Mouse (Mus musculus) kidney, postnatal 10 days (tissue): ENCODE data around the gene Eif2a.
"Not testable (repeated sequence)": the region's sequence is repeated elsewhere in the genome, so short reads cannot be mapped to it uniquely, and the experiment has no call there.

ENCODE experiments used
- DNase-seq: peaks from one replicate; pipeline ENCODE4 v3.0.0; 2021; ENCODE audit warnings: mixed read lengths

The Eif2a gene

DNA sequence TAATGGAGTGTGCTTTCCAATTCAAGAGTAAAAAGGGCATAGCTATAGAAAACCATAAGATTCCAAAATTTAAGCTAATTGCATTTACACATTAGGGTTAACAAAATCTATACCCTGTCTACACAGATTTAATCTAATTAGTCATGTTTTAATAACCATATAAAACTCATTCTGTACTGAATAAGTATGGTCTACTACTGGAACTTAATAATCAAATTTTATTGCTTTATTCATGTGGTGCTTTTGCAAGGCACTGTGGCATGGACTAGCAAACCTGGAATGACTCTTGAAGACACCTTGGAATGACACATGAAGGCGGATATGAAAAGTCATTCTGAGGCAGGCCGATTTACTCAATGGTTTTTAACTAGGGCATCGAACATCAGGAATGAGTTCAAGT lies 2.2 kb upstream of the Eif2a start:
- DNase-seq, result no peak

DNA sequence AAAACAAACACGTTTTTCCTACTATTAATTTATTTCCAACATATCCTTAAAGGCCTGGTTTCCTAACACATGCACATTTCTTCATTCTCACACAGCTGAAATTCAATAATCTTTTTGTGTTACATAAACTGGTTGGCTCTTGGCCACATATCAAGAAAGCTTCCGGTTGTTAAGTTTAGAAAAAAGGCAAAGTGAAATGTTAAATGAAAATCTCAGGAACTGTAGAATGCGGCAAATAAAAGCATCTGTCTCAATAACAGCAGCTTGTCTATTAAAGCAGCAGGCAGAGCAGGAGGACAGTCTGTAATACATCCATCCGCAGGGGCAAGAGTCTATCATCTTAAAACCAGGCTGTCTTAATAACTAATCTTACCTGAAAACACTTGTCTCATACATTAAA lies 1.4 kb upstream of the Eif2a start:
- no peak for DNase-seq

DNA sequence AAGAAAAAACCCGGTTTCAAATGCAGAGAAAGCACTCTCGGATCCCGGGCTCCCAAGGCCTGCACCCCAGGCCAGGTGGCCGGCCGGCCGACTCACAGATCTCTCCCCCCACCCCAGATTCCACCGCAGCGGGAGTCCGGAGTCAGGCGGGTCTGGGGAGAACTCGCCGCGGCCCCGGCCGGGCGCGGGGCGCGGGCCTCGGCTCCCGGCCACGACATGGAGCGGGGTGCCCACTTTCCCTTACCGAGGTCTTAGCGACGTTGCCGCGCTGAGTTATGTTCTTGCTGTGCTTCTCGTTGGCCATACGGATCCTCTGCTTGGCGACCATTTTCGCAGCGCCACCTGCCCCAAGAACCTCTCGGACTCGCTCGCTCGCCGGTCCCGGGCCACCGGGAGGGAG lies 455 bp upstream of the Eif2a start:
- no peak for DNase-seq

DNA sequence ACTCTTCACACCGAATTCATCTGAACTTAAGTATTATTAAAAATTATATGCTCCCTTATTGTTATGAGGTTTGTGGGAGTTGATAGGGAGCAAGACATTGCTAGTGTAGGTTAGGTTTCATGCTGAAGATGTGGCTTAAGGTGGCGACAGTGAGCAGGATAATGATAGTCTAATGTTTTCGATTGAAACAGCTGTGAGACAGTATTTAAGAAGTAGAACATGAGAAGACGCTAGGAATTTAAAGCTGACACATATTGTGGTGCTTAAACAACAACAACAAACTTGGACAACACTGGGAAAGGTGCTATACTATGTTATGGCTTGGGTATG lies 752 bp downstream of the Eif2a start:
- DNase-seq, result no peak

DNA sequence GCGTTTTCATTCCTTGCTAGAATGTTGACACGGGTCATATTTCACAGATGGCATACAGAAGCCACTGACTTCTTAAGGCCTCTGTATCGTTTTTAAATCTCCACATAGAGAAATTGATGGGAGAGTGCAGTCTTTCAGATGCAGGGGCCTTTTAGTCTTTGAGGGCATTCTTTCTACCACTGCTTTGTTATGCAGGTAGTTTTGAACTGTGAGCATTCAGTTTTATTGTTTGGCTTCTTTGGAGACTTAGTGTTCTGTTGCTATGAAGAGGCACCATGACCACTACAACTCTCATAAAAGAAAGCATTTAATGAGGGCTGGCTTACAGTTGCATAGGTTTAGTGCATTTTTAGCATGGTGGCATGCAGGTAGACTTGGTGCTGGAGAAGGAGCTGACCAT lies 11.0 kb downstream of the Eif2a start:
- no peak for DNase-seq

DNA sequence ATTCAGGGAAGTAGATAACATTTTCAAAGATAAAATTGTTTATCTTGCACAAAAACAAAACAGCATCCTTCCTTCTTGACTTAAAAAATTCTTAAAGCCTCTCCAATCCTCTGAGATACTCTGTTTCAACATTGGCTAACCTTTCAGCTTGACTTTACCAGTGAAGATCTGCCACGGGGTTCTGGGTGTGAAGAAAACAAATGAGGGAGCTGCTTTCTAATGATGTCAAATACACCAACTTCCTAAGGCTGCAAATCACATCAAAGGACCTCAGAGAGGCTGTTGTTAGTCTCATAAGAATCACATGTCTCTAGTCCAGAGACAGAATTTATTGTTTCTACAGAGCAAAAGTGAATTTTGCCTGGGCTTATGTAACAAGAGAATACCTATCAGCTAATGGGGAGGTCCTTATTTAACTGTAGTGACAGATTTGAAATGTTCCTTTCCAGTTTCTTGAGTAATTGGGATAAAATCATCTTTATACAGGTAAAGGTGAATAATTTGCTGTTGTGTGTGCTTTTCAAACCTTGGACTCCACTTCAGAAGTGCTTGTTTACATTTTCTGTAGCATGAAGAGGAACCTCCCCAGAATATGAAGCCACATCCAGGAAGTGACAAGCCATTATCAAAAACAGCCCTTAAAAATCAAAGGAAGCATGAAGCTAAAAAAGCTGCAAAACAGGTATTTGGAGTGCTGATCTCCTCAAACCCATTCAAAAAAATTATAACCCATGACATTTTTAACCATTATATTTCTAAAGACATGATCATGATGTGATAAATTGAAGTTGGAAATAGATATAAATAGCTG lies 26.6 kb downstream of the Eif2a start:
- DNase-seq, result no peak

DNA sequence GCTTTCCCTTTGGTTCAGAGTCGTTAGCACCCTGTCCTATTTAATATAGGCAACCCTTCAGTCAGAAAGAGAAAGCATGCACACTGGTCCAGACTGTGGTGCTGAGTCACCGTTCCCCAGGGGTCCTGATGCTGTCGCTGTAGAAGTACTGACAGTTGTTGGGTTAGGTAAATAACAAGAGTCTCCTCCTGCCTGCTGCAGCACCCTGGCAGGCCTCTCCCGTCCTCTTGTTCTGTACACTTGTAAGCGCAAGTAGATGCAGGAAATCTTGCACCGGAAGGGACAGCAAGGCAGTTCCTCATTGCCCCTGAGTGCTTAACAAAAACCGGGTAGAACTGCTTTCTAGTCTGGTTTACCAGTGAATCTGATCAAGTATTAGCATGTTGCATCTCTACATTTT lies 31.0 kb downstream of the Eif2a start:
- DNase-seq, result no peak

DNA sequence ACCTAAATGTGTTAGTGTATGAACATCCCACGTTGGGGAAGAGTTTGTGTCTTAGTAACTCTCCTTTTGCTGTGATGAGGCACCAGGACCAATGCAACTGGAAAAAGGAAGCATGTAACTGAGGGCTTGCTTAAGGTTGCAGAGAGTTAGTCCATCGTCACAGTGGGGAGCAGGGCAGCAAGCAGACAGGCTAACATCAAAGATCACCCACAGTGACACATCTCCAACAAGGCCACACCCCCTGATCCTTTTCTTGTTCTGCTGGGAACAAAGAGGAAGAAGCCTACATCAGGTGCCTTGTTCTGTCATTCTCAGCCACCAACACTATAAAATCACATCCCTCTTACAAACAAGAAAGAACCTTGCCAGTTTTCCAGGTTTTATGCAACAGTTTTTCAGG lies 34.3 kb downstream of the Eif2a start:
- DNase-seq, result no peak

DNA sequence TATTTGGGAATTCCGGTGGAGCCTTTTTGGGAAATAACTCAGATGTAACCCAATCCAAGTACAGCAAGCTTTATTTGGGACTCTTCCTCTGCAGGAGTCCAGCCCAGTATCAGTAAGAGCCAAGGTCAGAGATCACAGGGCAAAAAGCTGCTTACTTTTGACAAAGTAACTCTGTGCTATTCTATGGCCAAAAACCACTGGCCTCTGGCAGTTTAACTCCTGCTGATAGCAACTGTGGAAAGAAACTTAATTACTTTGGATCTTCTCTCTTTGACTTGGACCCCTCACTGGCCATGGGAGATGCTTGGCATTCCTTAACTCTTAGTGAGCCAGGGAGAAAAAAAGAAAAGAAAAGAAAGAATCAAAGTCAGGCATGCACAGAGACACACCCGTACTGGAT lies 35.8 kb downstream of the Eif2a start:
- peak; percentile 36 for DNase-seq

DNA sequence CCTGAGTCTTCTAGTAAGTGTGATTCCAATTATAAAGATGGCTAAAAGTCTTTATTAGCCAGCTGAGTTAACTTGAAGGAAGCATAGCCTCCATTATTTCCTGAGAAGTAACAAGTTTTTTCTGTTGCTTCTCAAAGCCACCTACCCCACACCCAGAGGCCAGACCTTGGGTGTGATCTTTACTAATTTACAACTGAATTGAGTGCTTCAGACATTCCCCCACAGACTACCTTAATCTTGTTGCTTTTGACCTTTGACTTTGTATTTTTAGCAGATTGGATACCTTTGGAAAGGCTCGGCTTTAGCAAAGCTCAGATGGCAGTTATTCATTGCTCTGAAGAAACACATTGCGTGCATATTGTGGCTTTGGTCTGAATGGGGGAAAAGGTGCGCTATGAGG lies 45.2 kb downstream of the Eif2a start:
- no peak for DNase-seq

DNA sequence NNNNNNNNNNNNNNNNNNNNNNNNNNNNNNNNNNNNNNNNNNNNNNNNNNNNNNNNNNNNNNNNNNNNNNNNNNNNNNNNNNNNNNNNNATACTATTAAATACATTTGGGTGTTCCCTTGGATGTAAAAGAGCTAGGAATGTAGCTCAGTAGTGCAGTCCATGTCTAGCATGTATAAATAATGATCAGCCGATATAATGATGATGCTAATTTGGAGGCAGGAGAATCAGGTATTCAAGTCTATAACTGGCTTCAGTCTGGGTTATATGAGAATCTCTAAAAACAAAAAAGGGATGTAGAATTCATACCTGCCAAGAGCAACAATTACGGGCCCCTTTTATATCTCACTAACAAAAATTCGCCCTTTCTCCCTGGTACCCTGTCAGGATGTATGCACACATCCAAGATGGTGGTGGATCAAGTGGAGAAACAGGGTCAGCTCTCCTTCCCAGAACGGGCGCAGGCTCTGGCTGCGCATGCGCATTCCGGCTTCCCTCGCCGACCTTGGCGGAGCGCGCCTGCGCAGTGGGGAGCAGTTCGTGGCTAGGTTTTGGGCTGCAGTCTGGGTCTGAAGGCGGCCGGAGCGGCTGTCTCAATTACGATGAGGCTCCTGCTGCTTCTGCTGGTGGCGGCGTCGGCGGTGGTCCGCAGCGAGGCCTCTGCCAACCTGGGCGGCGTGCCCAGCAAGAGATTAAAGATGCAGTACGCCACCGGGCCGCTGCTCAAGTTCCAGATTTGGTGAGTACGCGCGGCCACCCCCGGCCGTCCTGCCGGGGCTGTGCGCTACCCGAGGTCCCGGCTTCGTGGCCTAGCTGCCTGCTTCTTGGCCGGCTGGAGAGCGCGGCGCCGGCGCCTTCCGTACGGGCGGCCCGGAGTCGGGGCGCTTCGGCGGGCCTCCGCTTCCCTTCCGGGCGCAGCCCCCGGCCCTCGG lies 50.8 kb downstream of the Eif2a start, which contains the start of gene Selenot:
Gene Selenot, plus strand, starts transcription at position 500 of the 930 bp plus-strand sequence.
- peak; percentile 98 for DNase-seq

DNA sequence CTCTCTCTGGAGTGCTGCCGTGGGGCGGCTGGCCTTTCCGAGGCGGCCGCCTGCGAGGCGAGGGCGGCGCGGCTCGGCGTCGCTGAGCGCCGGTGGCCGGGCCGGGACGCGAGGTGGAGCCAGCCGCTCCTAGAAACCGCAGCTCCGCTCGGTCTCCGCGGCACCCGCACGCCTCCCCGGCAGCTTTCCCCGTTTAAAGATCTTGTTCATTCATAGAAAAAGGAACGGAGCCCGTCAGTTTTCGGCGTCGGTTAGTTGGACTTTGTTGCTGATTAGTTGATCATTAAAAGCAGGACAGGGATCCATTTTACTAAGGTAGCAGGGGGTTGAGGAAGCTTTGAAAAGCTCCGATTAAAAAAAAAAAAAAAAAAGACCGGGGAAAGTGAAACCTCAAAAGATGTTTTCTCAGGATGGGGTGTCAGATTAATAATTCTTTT lies 51.5 kb downstream of the Eif2a start:
- peak; percentile 71 for DNase-seq

DNA sequence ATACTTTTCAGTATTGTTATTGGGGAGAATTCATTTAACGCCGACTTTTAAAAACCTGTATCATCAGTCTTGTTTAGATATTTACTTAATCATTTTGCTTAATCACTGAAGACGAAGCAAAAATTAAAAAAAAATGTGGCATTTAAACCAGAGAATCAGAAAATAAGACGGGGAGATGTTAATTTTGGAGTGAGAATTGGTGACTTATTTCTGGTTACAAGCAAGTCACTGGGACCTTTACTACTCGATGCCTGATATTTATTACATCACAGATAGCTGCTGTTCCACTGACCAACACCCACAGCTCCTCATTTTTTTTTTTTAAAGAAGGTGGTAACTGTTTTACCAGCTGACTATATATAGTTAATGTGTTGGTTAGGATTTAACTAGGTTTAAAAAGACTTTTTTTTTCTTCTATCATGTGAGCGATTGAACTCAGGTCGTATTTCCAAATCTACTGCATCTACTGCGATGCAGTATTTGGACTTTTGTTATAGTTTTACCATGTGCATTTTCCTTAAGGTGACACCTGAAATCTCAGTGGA lies 52.0 kb downstream of the Eif2a start:
- no peak for DNase-seq

DNA sequence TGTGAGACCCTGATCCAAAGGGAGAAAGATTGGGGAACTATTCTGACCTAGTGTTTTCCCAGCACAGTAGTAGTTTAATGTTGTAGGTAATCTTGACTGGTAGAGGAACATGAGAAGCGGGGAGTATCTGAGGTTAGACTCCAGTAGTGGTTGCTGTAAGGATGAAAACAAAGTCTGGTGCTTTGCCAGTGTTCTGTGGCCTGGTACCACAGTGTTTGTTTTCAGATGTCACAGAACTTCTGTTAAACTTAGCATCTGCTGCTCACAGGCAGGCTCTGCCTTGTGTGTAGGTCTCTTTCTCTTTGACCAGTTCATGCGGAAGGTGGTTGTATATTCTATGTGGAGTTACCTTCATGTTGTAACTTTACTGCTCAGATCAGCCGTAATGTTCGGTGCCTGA lies 55.9 kb downstream of the Eif2a start:
- DNase-seq, result no peak

DNA sequence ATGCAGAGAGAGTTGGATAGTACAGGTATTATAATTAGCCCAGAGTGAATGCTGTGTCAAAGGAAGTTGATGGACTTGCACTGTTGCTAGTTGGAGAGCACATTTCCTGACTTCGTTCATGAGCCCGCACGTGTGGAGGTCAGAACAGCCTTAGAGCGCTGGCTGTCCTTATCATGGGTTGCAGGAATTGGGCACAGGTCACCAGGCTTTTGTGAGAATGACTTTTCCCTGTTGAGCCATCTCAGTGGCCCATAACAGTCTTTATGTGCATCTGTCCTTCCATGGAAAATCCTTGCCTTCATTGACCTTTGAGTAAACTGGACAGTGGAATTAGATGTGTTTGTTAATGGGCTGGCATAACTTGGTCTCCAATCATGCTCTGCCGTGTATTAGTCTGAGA lies 56.7 kb downstream of the Eif2a start:
- DNase-seq, result no peak

DNA sequence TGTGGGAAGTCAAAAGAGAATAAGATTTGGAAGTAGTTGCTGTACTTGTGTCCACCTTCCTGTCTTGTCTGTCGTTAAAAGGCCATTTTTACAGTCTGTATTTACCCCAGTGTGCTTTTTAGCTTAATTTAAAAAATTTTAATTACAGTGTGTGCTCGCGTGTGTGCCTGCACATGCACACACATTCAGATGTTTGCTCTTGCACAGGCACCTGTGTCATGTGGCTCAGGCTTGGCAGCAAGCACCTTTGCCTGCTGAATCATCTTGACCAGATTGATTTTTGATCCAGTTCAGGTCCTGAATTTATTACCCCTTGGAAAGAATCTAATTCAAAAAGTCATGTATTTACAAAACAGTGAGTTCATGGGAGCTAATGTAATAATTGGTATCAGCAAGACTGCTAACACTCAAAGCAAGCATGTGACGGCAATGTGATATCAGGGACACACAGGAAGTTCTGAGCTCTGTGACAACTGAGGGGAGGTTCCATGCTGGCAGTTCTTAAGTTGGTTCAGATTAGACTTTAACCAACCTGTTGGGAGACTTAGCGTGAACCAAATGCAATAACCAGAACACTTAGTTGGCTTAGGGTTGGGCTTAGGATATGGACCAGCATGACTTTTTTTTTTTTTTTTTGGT lies 57.3 kb downstream of the Eif2a start:
- no peak for DNase-seq

DNA sequence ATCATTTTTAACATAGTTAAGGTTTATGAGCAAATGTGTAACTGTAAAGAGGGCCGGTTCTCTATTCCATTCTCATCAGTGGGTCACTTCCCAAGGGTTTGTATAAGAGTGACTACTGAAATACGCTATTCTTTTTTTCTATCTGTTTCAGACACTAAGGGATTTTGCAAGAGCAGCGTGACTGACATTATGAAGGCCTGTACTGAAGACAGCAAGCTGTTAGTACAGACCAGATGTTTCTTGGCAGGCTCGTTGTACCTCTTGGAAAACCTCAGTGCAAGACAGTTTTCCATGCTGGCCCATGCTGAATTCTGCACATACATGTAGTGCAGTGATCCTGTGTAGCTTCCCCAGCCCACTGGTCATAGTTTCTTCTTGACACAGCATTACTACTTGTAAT lies 64.9 kb downstream of the Eif2a start:
- not testable (repeated sequence) for DNase-seq

DNA sequence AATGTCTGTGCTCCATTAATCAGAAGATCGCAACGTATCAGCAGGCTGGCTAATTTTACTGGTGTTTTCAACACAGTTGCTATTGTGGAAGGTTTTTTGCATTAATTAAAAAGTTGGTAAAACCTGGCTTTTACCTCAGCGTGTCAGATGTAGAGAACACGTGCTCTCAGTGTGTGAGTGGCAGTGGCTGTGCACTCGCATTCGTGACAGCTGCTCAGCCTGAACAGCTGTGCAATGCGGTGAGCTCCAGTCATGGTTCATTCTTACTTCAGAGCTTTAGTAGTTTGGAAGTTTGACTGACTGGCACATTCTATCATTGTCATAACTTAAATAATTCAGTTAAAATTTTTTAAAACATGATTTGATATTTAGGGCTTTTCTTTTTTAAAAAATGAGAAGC lies 67.0 kb downstream of the Eif2a start:
- not testable (repeated sequence) for DNase-seq

DNA sequence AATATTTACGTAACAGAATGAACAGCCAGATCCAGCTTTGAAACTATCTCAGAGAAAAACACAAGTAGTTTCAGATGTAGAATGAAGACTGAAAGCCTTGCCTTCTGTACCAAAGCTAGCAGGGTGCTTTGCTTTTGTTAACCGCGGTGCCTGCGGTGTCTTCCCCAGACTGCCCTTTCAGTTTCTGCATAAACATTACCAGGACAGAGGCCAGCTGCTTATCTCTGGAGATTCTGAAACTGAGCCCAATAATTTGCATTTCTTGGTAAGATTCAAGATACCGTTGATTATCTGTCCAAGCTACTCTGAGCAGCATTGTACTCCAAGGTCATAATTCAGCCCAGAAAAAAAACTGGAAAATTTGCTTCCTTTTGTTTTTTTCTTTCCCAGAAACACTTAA lies 68.0 kb downstream of the Eif2a start:
- DNase-seq, result peak; percentile 9
